Mouse (Mus musculus) MEL (cell line): ENCODE data around the gene Bdnf.

Experiments used
- POLR2AphosphoS2 ChIP-seq: IDR thresholded peaks from 2 replicates; pipeline ENCODE4 v1.6.1; 2011; ENCODE audit warnings: low read length, improper control_type of control experiment
- USF2 ChIP-seq, 2 experiments: IDR thresholded peaks; 2 replicates each; pipeline ENCODE4 v1.6.1; 2011 to 2012; ENCODE audit warnings: improper control_type of control experiment in 2 of 2, low read length in 2 of 2, borderline replicate concordance in 1 of 2, inconsistent platforms in 1 of 2, low read depth in 1 of 2, mild to moderate bottlenecking in 1 of 2; ENCODE audit not compliant: insufficient read depth in 1 of 2

DNA sequence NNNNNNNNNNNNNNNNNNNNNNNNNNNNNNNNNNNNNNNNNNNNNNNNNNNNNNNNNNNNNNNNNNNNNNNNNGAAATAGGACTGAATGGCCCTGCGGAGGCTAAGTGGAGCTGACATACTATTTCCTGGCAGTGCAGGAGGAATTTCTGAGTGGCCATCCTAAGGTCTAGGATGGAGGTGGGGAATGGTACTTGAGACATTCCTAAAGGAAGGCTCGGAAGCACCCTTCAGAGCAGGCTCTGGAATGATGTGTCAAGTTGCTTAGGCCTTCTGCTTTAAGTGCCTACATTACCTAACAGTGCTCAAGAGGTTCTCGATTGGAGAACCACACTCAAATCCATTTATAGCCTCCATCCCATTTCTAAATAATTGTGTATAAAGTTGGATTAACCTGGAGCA is 50.8 kb downstream of the Bdnf start:
- no peak for TF ChIP-seq USF2 (IDR thresholded peaks at IDR 0.05; ENCODE audit: borderline replicate concordance in 1 of 2, insufficient read depth in 1 of 2, low read depth in 1 of 2, low read length in 2 of 2)
- TF ChIP-seq POLR2AphosphoS2 = no peak
